Mouse (Mus musculus): ENCODE measurements at regions not wholly inside any gene's neighbourhood (a gene's known extent, or its start where the extent isn't known, plus 50 kb on each side); places are given as distances from the start of the nearest gene placed in this dataset.
A peak's percentile ranks its signal among the peaks of the same experiment; 100 is the strongest.
"Not testable (repeated sequence)": the region's sequence is repeated elsewhere in the genome, so short reads cannot be mapped to it uniquely, and the experiment has no call there.

DNA sequence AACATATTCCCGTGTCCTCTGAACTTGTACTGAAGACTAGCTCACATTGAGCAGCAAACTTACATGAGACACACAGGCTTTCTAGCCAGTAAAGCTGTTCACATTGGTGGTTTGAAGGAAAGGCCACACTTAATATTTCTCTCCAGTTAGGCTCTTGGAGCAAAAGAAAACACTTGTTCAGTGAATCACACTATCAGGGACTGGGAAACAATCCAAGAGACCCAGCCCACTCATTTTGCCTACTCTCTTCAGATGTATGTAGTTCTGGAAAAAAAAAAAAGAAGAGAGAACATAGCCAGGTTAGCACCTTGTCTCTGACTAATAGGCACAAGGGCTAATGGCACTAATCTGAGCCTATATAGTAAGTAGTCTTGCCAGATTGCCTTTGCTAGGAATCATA lies 165.9 kb downstream of the Lyplal1 start:
- no peak for DNase-seq

DNA sequence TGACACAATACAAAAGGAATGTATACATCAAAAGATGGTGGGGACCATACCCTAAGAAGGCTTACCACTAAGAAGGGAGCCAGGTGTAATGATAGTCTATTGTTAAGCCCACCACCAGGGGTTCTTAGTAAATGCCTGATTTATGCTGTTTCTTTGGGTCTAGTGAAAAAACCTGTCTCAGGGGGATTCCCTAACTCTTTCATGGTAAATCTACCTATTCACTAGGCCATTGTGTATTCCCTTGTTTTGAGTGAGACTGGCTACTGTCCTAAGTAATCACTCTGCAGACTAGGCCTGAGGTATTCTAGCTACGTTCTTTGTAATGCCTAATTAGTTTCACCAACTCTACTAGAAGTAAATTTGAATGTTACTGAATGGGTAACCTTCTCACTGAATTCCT lies 161.3 kb downstream of the Lyplal1 start:
- not testable (repeated sequence) for DNase-seq

DNA sequence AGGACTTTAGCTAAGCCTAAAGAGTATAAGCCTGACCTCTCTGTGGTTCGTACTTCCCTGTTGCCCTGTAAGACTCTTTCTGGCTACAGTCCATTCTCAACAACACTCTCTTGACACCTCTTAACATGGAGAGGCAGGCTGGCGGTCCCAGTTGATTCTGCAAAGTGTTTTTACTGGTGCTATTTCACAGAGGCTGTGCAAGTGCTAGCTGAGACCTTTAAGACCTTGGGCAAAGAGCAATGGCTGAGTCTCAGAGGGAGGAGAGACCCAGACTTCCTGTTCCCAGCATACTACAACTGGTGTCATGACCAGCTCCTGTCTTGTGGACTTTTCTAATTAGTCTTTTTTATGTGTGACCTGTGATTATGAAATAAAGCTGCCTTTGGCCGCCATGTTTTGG lies 159.6 kb downstream of the Lyplal1 start:
- no peak for DNase-seq

DNA sequence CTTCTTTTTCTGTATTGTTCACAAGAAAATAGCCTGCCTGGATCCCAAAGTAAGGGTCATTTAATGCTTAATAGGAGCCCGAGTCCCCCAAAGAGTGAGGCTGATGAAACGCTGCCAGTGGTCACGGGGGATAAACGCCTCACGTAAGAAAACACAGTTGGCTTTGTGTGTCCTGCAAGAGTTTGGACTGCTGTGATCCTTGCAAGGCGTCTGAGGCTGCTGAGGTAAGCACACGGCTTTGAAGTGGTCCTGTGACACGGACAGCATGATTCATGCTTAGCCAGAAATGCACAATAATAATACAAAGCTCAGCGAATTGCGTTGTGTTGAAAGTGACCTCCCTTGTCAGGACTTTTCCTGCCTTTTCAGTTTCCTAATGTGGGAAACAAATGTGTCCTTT lies 158.8 kb downstream of the Lyplal1 start:
- DNase-seq, result peak; percentile 19 to 23

DNA sequence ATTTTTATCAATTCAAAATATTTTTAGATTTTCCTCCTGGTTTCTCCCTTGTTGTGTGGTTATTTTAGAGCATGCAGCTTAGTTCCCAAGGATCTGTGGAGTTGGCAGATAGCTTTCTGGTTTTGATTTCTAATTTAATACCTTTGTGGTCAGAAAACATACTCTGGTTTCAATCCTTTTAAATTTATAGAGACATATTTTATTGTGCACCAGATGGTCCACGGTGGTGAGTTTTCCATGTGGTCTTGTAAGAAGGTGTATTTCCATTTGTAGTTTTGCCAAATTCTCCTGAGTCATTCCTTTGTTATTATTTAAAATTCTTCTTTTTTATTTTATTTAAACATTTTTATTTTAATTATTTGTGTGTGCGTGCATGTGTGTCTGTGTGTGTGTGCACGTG lies 154.5 kb downstream of the Lyplal1 start:
- DNase-seq, result no peak

DNA sequence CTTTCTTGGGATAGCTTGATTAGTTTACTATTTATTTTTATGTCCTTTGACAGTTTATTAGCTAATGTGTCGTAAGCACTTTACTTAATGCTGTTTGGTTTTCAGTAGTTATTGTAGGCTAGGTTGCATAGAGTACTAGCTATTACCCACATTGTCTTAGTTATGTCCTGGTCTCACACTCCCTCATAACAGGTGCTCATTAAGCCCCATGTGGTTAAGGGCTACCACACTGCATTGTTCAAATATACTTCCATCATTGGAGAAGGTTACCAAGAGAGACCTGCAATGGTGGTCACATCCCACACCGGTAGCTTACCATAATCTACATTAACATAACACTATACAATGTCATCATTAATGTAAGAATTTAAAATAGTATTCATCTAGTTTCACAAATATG lies 153.3 kb downstream of the Lyplal1 start:
- DNase-seq, result no peak

DNA sequence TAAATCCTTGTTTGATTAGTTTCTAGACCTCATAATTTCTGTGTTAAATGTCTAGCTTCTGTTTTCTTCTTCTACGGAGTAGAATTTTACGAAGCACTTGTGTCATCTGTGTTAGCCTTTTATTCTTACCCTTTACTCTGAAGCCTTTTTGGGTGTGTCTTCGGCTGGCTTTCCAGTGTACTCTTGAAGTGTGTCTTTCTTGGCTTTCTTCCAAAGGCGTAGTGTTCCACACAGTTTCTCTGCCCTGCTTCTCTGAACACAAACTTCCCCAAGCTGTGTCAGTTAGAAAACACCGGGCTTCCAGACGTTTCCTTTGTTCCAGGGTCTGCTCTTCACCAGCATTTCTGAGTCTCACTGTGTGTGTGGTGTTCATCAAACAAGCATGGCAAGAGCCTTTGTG lies 152.7 kb downstream of the Lyplal1 start:
- no peak for DNase-seq

DNA sequence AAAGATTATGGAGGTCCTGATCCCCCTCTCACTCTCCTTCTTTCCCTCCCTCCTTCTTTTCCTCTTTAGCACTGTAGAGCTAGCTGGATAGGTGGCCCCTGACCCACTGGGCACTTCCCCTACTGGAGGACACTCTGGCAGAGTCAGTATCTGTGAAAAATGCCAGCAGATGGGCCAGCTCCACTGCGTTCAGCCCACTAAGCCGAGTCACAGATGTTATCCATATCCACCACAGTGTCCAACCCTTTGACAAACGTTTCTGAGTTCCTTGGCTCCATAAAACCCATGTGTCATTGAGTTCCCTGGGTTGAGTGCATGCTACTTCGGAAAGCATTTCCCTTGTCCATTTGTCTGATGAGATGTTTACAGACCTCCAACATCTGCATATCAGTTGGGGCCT lies 149.9 kb downstream of the Lyplal1 start:
- DNase-seq, result no peak

DNA sequence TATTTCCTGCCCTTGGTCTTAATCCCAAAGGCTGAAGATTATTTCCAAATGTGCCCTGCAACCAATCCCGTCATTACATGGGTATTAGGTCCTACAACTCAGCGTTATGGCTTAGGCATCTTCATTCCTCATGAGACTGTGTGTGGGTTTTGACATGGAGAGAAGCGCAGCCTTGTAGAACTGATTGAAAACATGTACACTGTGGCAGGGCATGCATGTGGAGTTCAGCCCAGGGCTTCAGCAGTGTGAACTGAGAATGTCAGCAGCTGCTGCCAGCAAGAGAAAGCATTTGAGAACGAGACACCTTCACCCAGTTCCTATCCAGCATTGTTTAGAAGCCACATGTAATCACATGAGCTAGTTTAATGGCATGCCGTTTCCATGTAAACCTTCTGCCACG lies 149.3 kb downstream of the Lyplal1 start:
- DNase-seq, result no peak

DNA sequence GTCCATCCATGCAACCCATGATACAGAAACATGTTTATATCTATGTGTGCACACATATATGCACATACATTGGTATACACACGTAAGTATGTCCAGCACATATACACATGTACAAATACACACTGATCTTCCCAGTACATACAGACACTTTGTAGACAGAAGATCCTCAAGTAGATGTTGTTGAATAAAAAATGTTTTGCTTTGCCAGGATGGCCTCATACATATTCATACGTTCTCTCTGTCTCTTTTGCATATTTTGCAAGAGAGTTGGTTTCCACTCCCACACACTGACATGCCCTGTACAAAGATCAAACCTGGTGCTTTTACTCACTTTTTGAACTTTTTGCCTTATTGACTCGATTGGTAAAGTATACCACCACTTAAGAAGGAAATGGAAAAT lies 148.5 kb downstream of the Lyplal1 start:
- no peak for DNase-seq

DNA sequence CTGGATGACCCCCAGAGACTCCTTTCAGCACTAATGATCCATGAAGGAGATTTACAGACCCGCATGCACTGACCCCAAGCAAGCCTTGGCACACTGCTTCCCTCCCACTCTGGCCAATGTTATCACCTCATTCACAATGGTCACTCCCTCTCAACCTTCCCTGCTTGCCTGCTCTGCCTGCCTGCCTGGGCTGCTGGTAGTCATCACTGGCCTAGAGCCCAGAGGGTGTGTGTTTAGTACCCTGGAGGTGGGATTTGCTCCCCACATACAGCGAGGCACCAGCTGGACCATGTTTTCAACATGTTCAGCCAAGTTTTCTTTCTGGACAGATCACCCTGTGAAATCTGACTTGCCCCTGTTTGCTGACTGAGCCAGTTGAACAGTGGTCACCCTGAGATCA lies 147.9 kb downstream of the Lyplal1 start:
- peak in 1 of 2 experiments; percentile 6 for DNase-seq

DNA sequence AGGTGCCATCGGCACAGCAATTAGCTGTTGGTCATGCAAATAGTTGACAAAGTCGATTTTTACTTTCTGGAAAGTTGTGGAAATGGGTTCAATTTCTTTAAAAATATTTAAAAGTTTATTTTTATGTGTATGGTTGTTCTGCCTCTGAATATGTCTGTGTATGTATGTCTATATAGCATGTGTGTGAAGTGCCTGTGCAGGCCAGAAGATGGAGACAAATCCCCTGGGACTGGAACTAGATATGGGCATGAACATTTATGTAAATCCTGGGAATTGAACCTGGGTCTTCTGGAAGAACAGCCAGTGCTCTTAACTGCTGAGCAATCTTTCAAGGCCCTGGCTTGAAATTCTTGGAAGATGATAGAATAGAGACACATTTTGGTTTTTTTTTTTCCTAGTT lies 140.0 kb downstream of the Lyplal1 start:
- DNase-seq, result no peak

DNA sequence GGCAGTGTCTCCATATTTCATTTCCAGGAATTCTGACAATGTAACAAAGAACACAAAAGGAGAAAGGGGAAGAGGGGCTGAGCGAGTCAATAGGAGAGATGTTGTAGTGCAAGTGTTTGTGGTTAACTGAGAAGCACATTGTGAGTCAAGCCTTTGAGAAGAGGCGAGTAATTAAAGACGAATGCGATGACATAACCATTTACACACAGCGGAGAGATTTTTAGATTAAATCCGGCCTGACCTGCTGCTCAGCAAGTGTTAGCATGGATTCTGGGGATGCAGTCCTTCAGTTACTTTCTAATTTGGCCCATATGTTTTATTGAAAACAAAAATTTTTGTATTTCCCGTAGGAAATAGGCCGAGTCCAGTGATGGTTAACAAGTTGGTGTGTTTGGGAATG lies 127.7 kb downstream of the Lyplal1 start:
- DNase-seq, result no peak

DNA sequence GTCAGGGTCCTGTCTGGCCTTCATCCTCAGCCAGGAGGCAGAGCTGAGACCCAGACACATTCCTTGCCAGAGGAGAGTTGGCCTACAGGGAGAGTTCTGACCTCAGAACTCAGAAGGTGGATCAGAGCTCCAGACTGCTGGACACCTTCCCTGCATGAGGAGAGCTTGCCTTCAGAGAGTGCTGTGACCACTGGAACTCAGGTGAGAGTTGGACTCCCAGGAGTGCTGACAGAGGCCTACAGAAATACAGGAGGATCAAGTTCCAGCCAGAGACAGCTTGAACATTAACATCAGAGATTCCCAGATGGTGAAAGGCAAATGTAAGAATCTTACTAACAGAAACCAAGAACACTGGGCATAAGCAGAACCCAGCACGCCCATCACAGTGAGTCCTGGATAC lies 117.0 kb downstream of the Lyplal1 start:
- not testable (repeated sequence) for DNase-seq

DNA sequence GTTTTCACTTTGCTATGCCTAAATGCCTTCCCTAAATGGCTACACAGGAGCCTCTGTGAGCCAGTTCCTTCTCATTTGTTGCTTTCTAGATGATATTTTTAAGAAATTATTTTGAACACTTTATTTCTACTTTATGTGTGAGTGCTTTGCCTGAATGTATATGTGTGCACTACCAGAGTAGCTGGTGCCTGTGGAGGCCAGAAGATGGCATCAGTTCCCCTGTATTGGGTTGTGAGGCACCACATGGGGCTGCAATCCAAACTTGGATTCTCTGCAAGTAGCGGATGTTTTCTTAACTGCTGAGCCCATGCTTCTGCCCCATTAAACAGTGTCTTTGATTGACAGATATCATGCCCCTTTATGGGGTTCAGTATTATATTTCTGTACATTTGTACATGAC lies 103.7 kb downstream of the Lyplal1 start:
- DNase-seq, result no peak

DNA sequence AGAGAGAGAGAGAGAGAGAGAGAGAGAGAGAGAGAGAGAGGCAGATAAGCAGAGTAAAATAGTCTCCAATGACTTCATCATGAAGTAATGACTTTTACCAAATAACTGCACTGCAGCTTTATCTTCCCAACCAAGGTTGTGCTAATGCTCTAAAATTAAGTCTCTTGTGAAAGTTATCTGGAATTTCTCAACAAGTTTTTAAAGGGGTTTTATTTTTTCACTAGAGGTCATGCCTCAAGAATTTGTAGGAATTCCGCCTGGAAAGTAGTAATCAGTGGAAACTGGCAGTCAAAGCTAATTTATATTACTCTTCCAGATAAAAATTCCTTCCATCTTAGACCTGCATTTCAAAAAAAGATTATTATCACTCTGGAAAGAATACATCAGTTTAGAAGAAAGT lies 102.9 kb downstream of the Lyplal1 start:
- DNase-seq, result no peak

DNA sequence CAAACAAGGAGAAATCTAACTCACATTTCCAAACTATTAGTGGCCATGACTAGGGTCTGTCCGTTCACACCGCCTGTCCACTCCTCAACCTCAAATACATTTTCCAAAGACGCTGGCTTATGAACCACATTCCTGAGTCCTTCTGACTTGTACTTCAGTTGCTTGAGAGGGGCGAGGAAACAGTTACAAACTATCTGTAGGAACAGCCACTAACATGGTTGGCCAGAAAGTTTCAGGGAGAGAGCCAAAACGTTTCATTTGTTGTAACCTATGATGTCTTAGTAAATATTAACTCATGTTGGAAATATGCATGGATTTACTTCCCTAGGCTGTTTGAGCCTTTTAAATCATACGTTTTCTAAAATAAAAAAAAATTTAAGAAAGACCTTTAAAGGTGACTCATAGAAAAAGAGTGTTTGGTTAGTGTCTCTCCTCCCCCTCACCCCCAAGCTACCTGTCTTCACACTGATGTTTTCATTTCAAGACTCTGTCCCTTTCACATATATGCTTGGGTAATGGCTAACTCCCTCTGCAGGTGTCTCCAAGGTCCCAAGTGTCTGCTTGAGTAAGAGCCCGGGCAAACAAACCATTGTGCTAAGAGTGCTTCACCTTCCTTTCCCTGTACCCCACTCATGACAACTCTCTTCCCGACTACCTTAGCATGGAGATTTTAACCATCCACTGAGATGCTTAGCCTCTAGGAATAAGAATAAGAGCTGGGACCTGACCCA lies 101.1 kb downstream of the Lyplal1 start:
- no peak for DNase-seq

DNA sequence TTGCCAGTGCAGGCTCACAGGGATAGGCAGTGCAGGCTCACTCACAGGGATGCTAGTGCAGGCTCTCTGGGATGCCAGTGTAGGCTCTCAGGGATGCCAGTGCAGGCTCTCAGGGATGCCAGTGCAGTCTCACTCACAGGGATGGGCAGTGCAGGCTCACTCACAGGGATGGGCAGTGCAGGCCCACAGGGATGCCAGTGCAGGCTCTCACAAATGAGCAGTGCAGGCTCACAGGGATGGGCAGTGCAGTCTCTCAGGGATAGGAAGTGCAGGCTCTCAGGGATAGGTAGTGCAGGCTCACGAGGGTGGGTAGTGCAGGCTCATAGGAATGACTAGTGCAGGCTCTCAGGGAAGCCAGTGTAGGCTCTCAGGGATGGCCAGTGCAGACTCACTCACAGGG lies 99.6 kb downstream of the Lyplal1 start:
- DNase-seq, result no peak

DNA sequence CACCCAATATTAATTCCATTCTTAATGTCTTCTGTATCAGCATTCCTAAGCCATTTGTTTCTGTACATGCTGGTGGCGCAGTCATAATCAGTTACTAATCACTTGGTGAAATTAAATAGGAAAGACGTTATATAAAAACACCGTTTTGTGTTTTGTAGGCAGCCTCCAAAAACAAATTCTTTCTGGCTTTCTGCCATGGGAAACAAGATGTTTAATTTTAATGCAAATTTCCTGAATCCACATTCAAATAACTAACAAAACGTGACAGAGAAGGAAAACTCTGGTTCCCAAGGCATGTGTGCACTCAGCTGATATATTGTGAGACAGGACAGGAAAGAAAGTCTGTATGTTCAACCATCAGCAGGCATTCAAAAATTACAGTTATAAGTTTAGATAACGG lies 97.6 kb downstream of the Lyplal1 start:
- DNase-seq, result no peak

DNA sequence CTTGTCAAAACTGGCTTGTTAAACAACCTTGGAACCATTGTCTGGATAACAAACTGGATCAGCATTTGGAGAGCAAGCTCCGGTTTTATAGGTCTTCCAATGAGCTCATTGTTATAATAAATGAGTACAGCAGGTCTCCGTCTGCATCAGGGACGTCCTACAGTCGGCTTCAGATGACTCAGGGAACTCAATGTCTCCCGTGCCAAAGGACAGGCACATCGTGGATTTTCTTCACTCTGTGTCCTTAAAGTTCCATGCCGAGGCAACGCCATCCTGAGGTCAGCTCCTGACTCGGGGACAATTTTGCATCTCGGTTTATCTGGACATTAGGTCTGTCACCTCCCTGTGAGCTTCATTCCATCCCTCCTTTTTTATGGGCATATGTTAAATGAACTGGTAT lies 85.2 kb downstream of the Lyplal1 start:
- DNase-seq, result peak; percentile 43 to 62

DNA sequence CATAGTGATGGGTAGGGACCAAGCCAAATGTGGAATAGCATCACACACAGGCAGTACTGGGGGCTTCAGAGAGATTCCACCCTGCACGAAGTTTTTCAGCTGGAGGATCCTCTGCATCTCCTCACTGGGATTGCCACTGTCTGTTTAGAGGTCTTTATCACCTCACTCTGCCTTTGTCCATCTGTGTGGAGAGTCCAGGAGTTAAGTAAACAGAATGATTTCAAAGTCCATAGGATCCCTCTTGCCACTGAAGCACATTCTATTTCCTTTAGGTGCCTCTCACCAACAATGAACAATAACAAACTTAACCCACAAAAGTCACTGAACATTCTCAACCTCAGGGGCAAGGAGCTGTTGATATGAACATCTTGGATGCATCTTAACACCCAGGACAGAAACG lies 82.7 kb downstream of the Lyplal1 start:
- no peak for DNase-seq

Data from adrenal gland, postnatal 36 days (tissue).